Mouse (Mus musculus): ENCODE measurements around the gene Mvk.

DNA sequence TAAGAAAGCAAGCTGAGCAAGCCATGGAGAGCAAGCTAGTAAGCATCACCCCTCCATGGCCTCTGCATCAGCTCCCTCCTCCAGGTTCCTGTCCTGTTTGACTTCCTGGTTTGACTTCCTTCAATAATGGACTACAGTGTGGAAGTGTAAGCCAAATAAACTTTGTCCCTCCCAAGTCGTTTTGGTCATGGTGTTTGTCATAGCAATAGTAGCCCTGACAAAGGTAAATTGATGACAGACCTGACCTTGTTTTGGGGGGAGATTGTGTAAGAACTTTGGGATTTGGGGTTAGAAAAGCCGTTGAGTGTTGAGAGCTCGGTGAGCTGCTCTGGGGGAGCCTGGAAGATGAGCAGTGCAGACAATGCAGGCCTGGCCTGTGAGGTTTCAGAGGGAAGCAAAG, 26.3 kb downstream of the Mvk start:
- no peak for TF ChIP-seq FLI1 (IDR thresholded peaks at IDR 0.05; ENCODE audit: low read length)
- TF ChIP-seq GATA1 (IDR thresholded peaks at IDR 0.05; ENCODE audit: borderline replicate concordance, low read length), result no peak

Data from megakaryocyte, embryonic 14.5 days (primary cell).